Mouse (Mus musculus): ENCODE measurements at regions not wholly inside any gene's neighbourhood (a gene's known extent, or its start where the extent isn't known, plus 50 kb on each side); places are given as distances from the start of the nearest gene placed in this dataset.

- H3K27me3 ChIP-seq = peaks cover 5% of the 10 kb centered on the region
- in situ Hi-C loops (cut with MboI; ENCODE audit: low pct_unique_long_range_greater_than_20kb) = no loop called here
- ATAC-seq = no peak
- ChIA-PET POLR2A (no interaction called here), CTCF (no interaction called here)
- no peak for TF ChIP-seq CTCF (IDR thresholded peaks at IDR 0.05)
- no peak for DNase-seq (ENCODE audit: low read depth, low spot score)
Observed at GRCm38 (mm10) chr3:43030411-43030991, 1288.1 kb downstream of the D3Ertd751e start.

GRCm38 (mm10) chr3:43056344-43056743, 1313.9 kb downstream of the D3Ertd751e start:
- ChIA-PET POLR2A (interaction anchor here (0.6 kb wide), 1 partner anchor 494 kb away, joined by 11 read pairs; no protein-coding TSS in a partner anchor), CTCF (interaction anchor here (1.5 to 2.1 kb wide), 2 partner anchors 10 kb away, joined by 5 to 11 read pairs; no protein-coding TSS in a partner anchor)
- in situ Hi-C loops (cut with MboI; ENCODE audit: low pct_unique_long_range_greater_than_20kb) = no loop called here
- ATAC-seq (no peak), DNase-seq (ENCODE audit: low read depth, low spot score) (no peak)
- TF ChIP-seq CTCF (IDR thresholded peaks at IDR 0.05) = no peak
- no peaks in the 10 kb centered on the region for H3K27me3 ChIP-seq

Measured in Patski (cell line).